Mouse (Mus musculus): ENCODE data around the gene Fbxo4.

Gene Fbxo4

DNA sequence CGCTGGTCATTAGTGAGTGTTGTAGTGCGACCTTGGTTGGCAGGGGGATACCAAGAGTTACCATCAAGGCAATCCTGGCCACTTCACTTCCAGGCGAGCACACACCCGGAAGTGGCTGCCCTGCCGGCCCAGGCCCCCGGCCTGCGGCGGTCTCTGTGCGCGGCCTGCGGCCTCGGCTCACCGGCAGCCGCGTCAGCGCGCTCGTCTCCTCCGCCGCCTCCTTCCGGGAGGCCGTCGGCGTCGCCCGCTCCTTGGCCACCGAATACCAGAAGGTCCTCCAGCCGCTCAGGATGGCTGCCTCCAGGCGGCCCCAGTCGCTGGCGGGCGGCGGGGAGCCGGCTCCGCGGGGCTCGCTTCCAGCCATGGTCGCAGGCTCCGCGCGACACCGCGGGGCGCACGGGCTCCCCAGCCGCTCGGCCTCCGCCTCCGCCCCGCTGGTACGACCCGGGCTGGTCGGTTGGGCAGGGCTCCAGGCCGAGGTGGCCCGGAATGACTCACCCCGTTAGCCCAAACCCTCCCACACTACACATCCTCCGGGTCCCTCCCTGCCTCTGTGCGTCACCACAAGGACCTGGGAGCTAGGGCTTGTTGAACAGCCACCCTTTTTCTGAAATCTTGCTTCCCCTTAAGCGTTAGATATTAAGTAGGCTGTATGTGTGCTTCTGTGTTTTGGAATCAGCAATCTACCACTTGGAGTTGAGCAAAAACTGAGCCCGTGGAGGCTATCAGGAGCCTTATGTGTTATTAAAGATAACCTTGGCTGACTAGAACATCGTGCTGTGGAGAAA lies at the start of gene Fbxo4:
Gene Fbxo4 (minus strand): TSS at position 513 of the 788 bp plus-strand sequence.
- in situ Hi-C loops (cut with MboI, MseI): loop anchor here (25.0 kb wide), 1 partner anchor 1133 kb away; the partner anchor contains the start of genes Card6 and Rpl37

DNA sequence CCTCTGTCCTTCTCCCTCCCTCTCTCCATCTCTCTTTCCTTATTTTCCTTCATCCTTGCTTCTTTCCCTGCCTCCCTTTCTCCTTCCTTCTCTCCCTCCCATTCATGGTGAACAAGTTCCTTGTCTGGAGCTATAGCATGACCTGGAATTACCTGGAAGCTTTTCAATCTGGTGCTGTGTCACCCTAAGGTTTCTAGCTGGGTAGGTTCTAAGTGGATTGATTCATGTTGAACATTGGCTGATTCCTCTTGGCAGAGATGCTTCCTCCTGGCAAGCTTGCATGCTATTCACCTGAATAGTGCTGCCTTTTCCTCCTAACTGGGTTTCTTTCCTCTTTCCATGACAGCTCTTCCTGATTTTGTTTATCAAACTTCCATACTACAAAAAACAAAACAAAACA lies 49.6 kb upstream of the Fbxo4 start:
- in situ Hi-C loops (cut with MboI, MseI): no loop called here

DNA sequence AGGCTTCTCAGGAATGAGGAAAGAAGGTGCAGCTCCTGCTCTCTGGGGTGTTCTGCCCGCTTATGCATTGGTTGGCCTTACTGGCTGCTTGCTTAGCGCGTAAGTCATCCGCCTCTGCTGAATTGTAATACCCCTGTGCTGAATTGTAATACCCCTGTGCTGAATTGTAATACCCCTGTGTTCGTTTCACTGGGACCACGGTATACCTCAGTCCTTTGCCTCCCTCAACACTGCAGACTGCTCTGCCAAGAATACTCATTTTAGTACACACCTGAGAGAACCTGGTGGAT lies 49.0 kb upstream of the Fbxo4 start:
- in situ Hi-C loops (cut with MboI, MseI): no loop called here

DNA sequence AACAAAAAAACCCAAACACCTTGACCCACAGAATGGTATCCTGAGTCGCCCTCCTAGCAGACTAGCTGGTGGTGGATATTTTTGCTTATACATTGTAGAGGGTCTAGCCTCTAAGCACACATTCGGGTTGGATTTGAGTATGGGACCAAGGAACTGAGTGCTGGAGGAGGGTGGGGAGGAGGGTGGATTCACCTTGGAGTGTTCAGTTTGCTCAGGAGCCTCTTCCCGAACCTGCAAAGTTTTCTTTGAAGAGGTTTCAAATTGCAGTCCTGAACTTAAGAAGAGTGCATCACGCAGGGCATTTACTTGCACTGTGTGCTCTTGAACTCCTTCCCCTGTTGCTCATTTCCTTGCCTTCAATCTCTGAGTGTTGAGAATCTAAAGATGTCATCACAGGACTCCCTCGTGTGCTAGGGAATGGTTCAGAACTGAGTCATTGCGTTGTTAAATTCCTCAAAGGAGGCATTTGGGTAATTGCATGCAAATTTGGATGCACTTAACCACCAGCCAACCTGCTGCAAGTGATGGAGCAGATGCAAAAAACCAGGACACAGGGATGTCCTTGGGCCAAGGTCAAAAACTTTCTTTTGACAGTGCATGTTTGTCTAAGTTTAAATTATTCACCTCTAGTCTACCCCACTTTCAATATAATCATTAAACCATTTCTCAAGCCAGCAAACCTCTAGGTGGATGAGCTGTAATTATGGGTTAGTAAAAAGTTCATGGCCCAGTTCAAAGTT lies 48.5 kb upstream of the Fbxo4 start:
- in situ Hi-C loops (cut with MboI, MseI): no loop called here

DNA sequence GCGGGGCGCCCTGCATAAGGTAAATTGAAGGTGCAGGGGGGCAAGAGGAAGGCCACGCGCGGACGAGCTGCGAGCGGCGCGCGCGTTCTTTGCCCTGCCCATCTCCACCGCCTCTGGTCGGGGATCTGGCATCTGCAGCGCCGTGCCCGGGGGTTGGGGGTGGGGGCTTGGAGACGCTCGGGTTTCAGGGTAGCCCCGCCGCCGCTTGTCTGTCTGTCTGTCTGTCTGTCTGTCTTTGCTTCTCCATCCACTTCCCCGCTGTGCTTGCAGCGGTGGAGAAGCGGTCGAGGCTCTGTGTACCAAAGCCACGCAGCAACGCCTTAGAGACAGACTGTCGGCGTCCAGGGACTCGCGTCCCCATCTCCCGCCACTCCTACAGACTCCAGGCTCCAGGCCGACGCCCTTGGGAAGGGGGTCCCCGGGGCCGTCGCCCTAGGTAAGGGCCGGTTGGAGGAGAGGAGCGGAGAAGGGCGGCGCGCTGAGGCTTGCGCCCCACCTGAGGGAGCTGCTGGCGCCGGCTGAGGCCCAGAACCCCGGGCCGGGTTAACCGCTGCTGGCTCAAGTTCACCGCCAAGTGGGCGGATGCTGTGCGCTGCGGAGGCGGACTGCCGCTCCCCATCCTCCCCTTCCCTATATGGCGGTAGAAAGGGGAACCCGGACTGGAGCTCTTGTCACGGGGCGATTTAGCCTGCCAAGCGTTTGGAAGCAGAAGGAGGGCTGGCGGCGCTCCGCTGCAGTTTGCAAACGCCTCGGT lies 47.6 kb upstream of the Fbxo4 start:
- in situ Hi-C loops (cut with MboI, MseI): no loop called here

DNA sequence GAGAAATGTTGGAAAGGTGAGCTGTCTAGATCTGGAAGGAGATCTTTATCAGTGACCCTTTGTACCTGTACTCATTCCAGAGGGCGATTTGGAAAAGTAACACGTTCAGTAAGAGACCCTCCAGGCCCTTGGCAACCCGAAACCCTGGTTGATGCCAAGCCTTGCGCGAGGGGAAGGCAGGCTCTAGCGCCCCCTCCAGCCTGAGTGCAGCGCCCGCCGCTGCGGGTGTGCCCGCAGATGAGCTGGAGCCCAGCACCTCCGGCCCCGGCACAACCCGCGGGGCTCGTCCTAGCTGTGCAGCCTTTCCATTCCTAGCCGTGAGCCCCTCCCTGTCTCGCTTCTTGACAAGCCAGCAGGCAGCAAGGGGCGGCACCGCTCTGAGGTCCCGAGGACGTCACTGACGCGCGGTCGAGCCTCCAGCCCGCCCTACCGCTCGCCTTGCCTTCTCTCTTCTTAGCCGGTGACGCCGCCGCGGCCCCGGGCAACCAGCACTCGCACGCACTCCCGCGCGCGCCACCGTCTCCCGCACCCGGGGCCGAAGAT lies 46.9 kb upstream of the Fbxo4 start, which contains the start of gene Oxct1:
Gene Oxct1 (plus strand): TSS at position 153 of the 543 bp plus-strand sequence.
- in situ Hi-C loops (cut with MboI, MseI): no loop called here

DNA sequence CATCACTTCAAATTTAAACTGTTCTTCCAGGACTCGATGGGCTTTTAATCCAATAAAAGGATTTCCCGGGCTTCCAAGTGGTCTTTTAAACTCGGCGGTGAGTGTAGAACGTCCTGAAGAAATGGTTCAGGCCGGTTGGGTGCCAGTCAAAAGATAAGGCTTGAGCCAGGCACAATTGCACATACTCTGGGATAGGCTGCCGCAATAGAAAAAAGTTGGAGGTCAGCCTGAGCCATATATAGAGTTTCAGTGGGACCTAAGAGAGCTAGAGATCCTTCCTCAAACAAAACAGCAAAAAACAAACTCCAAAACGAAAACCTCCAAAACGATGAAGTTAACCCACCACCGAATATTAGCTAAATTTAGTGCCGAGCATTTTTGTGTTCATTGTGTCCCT lies 46.1 kb upstream of the Fbxo4 start:
- in situ Hi-C loops (cut with MboI, MseI): no loop called here

DNA sequence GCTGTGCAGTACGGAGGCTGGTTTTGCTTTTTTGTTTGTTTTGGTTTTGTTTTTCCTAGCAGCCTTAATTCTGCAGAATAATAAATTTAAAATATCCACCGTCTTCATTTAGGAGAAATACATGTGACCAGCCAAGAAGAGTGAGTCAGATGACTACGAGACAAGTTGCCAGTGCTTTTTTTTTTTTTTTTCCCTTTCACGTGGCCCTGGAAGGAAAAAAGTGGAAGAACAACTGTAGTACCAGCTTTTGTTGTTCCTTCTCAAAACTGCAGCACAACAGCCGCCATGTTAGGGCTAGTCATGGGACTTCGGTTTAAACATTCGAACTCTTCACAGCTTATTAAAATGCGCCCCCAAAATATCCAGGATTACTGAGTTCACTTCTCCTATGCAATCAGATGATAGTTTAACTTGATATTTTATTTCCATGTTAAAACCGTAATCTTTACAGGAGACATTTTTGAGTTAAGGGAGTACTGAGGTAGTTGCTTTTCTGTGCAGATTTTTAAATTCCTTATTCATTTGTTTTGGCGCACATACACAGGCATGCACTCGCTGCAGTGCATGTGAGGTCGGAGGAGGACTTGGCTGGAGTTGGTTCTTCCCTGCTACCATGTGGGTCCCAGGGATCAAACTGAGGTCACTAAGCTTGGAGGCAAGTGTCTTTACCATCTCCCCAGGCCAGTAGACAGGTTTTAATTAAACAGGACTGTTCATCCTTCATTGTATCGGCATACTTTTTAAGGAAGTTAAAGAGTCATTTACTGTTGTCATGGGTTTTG lies 45.5 kb upstream of the Fbxo4 start:
- in situ Hi-C loops (cut with MboI, MseI): no loop called here

DNA sequence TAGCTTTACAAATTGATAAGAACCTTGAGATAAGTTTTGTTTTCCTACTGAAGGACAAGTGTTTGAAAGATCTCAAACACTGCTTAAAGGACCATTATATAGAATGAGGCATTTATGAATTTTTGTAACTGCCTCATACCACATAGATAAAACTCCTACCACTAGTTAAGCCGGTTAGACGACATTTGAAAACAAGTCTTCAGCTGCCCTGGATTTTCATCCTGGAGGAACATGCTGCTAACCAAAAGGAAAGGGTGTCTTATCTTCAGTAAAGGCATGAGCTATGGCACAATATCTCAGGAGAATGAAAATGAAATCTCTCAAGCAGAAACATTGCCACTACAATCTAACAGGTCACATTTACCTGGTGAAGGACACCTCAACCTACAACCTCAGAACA lies 44.4 kb upstream of the Fbxo4 start:
- in situ Hi-C loops (cut with MboI, MseI): no loop called here

DNA sequence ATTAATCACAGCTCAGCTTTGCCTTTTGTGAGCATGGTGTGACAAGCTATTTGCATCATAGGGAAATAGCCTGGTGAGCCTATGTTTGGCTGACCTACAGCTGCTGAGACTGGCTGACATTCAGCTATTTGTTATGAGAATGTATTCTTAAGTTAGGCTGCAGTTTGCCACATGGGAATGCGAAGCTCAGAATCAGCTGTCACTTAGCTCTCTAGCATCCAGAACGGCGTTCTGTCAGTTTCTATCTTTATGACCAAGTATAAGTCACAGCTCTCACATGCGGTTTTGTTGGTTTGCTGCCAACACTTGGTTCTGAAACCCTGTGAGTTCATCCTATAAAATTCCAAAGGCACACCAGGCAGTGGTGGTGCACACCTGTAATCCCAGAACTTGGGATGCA lies 41.3 kb upstream of the Fbxo4 start:
- in situ Hi-C loops (cut with MboI, MseI): no loop called here

DNA sequence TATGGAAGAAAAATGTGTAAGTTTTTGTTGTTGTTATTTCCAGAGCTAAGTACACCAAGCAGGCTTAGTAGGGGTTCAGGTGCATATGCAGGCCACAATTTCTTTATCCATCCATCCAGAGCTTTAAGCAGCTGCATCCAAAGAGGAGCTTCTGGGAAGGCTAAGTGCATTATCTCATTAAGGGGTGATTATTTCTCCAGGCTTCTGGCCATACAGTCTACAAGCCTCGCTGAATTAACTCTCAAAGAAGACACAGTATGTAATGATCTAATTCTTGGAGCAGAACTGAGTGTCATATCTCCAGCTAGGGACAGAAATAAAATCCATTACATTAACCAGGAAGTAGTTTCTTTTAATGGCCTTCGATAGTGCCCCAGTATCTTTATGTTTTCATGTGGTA lies 34.5 kb upstream of the Fbxo4 start:
- in situ Hi-C loops (cut with MboI, MseI): no loop called here

DNA sequence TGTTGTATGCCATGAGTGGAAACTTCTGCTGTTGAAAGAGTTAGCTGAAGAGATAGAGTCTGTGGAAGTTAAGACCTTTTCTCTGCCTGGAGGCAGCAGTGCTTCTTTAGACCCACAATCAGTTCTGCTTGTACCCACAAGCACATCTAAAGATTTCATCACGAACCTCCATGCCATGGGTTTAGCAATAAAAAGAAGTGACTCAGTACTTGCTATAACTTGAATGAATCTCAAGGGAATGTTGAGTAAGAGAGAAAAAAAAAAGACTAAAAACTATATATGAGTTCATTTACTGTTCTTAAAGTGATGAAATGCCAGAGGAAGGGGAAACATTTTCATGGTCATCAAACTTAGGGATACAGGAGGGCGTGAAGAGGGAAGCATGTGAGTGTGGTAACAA lies 21.2 kb upstream of the Fbxo4 start:
- in situ Hi-C loops (cut with MboI, MseI): no loop called here

DNA sequence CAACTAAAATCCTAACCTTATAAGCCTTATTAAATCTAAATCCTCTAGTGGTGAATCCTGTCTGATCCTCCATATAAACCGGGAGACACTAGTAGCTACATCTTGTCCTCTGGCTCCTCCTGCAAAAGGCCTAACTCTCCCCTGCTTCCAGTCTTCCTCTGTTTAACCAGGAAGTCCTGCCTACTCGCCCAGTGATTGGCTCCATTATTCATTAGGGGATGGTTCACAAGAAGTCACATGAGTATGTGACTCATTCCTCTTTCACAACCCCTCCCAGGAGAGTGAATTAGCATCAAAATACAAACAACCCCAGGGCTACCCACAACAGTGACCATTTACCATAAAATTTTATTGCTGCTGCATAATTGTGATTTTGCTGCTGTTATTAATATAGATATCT lies 19.8 kb upstream of the Fbxo4 start:
- in situ Hi-C loops (cut with MboI, MseI): loop anchor here (5.0 to 25.0 kb wide), 2 partner anchors 43 to 1113 kb away; partner anchors contain the start of genes Card6 and Rpl37

DNA sequence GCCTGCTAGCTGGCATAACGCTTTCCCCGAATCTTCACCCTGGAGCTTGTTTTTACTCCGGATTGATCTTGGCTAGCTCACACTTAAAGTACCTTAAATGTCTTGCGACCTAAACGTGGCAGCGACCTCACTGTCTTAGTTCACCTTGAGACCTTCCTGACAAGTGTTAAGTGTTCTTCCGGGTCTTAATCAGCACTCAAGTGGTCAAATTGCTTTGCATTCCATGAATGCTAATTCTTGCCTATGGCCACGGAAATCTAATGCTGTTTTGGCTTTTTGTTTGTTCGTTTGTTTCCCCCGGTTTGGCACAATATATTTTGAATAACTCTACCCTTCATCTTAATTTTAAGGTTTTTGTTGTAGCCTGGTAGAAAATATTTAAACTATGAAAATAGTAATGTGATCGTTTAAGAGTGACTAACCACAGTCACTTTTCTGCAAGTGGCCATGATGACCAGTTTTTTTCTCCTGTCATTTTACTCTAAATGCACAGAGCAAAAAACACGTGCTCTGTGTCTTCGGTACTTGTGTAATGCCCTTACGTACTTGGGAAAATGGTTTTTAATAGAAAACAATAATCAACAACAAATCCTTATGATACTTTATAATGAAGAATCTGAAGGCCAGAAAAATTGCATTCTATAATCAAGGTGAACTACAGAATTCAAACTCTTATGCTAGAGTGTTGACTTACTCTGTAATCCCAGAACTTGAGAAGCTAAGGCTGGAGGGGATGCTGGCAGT lies 17.1 kb upstream of the Fbxo4 start:
- in situ Hi-C loops (cut with MboI, MseI): loop anchor here (5.0 to 25.0 kb wide), 2 partner anchors 46 to 1116 kb away; partner anchors contain the start of genes Card6 and Rpl37

DNA sequence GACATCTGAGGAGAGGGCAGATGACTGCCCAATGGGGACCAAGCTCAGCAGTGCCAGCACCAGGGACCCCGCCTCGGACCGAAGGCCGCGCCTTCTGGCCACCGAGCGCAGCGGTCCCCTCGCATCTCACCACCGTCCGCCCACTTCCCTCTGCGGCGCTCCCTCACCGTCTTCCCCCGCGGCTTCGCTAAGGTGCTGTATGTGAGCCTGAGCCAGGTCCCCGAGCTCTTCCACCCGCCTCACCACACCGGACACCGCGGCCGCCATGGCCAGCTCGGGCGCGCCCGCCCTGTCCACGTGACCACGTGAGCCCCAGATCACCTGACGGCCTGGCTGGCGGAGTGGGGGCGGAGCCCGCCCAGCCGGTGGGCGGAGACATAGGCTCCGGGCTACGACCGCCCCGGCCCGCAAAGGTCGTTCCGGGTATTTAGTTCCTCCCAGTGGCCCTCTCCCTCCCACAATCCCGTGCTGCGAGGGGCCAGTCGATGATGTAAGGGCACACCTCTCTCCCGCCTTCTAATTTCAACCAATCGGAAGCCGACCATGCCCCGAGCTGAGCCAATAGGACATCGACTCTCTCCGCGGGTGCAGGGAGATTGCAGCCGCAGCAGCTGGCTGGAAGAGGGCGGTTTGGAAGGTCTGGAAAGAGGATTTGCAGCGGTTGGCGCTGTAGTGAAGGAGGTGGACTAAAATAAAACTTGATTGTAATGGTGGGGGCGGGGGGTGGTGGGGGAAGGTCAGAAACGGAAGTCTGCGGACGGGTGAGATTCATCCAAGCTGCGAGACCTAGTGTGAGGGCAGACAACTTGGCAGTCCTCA lies 16.3 kb upstream of the Fbxo4 start, which contains the start of gene AW549877:
Gene AW549877 (minus strand): TSS at position 297 of the 819 bp plus-strand sequence.
- in situ Hi-C loops (cut with MboI, MseI): loop anchor here (5.0 to 25.0 kb wide), 2 partner anchors 47 to 1117 kb away; partner anchors contain the start of genes Card6 and Rpl37

DNA sequence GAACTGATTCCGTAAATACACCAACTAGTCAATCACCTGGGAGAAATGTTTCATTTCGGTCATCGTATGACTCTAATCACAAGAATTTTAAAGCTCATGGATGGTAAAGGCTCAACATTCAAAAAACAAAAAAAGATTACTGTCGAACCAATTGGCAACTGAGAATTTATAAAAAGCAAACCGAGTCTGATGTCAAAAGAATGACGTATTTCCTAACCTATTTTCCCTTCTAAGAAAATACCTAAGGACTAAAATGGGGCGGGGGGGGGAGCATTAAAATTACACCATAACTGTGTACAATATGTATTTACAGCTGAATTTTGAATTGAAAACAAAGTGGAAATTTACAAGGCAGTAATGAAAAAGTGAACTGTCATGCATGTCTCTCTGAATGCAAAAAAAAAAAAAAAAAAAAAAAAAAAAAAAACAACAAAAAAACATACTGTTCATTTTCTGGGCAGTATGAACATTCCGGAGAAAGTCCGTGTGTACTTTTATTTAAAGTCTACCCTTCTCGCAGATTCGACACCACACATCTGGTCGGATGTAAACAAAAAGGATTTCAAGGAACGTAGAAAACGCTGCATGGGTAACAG lies 15.6 kb upstream of the Fbxo4 start:
- in situ Hi-C loops (cut with MboI, MseI): loop anchor here (5.0 to 25.0 kb wide), 2 partner anchors 47 to 1117 kb away; partner anchors contain the start of genes Card6 and Rpl37

DNA sequence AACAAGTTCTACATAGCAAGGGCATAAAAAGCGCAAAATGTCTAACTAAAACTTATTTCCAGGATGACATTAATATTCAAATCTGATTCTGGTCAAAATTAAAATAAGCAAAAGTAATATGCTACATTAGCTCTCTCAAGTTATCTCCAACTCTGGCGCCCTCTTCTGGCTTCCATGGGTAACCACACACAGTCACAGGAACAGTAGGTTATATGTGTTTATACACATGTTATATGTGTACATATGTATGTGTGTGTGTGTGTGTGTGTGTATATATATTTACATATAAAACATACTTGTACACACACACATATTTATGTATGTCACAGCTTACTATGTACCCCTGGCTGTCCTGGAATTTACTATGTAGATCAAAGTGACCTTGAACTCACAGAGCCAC lies 8.6 kb upstream of the Fbxo4 start:
- in situ Hi-C loops (cut with MboI, MseI): loop anchor here (25.0 kb wide), 1 partner anchor 1124 kb away; the partner anchor contains the start of genes Card6 and Rpl37

DNA sequence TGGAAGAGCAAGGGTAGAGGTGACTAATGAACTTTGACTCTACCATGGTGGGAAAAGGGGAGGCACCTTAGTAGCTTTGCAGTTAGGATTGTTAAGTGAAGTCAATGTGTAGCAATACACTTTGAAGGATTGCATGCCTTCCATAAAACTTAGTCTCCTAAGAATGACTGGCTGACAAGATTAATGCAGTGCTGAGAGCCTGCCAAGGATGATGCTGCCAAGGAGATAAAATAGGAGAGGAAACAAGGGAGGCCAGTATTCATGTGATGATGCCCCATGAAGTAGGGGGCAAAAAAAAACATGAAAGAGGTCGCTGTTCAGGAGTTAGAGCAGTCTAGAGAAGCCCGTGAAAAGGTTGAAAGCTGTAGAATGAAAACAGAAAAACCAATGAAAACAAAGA lies 5.5 kb upstream of the Fbxo4 start:
- in situ Hi-C loops (cut with MboI, MseI): loop anchor here (25.0 kb wide), 1 partner anchor 1127 kb away; the partner anchor contains the start of genes Card6 and Rpl37

DNA sequence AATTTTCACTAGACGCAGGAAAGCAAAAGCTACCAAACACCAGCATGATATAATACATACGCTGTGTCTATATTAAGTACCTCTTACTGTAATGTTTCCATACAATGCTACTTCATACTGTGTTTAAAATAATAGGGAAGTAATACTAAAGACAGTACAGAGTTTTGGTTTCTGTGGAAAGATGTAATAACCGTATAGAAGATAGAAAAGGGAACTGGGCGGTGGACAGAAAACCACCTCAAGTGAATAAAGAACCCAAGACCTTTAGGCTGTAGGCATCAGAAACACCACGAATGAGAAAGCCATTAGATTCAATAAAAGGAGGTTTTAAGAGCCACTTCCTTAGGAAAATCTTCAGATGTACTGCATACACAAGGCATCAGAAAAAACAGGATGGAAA lies 3.4 kb upstream of the Fbxo4 start:
- in situ Hi-C loops (cut with MboI, MseI): loop anchor here (25.0 kb wide), 1 partner anchor 1130 kb away; the partner anchor contains the start of genes Card6 and Rpl37
